Mouse (Mus musculus): ENCODE measurements around the gene Rexo1.
A peak's percentile ranks its signal among the peaks of the same experiment; 100 is the strongest.
"Not testable (repeated sequence)": the region's sequence is repeated elsewhere in the genome, so short reads cannot be mapped to it uniquely, and the experiment has no call there.

Rexo1 gene

DNA sequence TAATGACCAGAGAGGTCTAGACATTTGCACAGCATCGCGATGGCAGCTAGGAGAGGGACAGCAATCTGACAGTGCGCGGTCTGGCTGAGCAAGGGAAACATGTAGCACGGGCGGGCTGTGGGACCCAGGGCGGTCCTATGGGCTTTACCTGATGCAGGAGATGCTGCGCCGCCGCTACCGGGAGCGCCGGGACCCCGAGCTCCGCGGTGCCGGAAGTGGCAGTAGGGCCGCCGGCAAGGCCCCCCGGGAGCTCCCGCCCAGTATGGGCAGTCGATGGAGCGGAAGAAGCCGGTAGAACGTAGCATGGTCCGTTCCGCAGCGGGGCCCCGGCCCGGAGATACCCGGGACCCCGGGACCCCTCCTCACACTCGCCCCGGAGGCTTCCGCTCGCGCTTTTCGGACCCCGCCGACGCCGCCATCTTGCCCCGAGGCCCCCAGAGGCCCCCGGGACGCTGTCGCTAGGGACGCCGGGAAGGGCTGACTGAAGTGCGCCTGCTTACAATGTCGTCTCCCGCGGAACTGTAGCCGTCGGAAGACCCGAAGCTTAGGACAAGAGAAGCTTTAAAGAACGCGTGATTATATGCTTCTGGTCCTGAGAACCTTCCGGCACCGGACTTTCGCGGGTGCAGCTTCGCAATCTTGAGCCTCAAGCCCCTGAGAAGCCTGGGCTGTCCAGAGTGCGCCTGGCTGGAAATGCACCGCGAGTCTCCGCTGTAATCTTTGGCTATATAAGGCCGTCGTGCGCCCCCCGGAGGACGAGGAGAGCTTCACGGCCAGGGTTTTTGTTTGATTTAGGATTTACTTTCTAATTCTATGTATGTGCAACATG lies at the start of gene Rexo1:
Gene Rexo1, minus strand, starts transcription at position 445 of the 829 bp plus-strand sequence.
- peak; percentile 95 to 96 for DNase-seq

DNA sequence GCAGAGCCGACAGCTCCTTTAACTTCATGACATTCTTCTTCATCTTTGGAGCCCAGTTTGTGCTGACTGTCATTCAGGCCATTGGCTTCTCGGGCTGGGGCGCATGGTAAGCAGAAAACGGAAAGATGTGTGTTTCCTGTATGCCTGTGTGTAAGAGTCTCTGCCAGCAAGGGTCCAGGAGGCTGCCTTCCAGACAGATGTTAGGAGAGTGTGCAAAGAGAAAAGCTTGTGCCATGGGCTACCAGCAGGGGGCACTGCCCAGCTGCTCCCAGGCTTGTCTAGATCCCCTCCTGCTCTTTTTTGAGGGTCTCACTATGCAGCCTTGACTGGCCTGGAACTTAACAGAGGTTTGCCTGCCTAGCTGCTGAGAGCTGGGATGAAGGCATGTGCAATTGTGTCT lies 49.7 kb upstream of the Rexo1 start:
- peak; percentile 60 to 69 for DNase-seq

DNA sequence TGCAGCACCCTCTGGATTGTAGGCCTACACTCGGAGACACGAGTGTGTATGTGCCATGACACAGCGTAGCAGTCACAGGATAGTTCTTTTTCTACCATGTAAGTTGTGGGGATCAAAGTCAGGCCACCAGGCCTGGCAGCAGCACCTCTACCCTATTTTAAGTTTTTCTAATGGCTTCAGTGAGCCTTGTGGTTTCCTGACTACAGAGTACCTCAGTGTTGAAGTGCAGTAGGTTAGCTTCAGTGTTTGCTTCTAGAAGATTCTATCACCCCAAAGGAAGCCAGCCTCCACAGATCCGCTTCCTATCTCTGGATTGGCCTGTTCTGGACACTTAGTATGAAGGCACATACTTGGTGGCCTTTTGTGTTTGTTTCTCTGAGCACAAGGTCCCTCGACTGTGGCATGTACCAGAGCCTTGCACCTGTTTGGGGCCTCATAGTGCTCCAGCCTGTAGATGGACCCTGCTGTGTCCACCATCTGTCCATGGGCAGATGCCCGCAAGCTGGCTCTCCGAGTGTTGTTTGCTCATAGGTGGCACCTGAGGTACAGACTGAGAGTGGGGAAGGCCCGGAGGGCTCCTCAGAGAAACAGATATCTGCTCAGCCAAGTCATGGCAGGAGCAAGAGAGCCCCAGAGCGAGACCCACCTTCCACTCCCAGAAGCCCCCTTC lies 48.9 kb upstream of the Rexo1 start:
- peak; percentile 90 to 91 for DNase-seq

DNA sequence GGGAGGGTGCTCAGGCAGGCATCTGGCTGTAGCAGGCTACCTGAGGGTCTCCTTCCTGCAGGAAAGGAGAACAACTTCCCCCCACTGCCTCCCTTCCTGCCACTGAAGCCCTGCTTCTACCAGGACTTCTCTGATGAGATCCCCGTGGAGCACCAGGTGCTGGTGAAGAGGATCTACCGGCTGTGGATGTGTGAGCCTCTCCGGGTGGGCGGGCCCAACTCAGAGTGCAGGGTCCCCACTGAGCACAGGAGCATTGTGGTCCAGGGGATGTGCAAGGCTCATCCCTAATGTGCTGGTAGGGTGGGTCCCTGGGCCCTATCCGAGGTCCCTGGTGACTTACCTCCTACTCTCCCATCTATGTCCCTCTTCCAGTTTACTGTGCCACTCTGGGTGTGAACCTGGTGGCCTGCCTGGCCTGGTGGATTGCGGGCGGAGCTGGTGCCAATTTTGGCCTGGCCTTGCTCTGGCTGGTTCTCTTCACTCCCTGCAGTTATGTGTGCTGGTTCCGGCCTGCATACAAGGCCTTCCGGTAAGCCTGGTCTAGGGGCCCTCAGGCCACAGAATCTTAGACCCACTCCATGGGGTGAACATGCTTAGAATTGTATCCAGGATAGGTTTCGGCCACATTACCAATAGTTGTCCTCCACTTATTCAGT lies 48.0 kb upstream of the Rexo1 start:
- peak in 1 of 2 experiments; percentile 43 for DNase-seq

DNA sequence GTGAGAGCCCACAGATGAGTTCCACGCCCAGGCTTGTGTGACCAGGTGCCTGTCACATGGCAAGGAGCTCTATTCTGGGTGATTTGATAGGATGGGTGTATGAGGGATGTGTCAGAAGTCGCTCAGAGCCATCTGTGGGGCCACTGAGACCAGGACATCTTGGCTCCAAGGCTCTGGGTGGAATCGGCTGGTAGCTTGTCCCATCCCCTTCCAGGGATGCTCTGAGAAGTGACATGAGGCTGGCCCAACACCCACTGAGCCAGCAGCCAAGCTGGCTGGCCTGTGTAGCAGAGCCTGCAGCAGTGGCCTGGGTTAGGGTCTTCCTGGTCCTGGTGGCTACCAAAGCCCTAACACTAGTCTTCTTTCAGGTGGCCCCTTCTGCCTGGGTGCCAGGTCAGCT lies 47.1 kb upstream of the Rexo1 start:
- DNase-seq: peak in 1 of 2 experiments; percentile 17

DNA sequence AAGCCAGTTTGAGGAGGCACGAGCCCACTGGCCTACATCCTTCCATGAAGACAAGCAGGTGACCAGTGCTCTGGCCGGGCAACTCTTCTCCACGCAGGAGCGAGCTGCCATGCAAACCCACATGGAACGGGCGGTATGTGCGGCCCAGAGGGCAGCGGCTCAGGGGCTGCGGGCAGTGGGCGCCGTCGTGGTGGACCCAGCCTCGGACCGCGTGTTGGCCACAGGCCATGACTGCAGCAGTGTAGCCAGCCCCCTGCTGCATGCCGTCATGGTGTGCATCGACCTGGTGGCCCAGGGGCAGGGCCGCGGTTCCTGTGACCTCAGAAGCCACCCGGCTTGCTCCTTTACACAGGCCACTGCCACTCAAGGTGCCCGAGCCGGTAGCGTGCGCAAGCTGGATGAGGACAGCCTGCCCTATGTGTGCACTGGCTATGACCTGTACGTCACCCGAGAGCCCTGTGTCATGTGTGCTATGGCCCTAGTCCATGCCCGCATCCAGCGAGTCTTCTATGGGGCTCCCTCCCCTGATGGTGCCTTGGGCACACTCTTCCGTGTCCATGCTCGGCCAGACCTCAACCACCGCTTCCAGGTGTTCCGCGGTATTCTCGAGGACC lies 45.5 kb upstream of the Rexo1 start:
- DNase-seq: peak in 1 of 2 experiments; percentile 12

DNA sequence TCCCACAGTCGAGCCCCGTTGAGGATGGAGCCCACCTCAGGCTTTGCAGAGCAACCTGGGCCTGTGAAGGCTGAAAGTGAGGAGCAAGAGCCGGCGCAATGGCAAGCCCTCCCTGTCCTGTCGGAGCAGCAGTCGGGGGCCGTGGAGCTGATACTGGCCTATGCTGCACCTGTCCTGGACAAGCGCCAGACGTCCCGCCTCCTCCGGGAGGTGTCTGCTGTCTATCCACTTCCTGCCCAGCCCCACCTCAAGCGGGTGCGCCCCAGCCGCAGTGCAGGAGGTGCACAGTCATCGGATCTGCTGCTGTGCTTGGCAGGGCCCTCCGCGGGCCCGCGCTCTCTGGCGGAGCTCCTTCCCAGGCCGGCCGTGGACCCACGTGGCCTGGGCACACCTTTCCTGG lies 44.9 kb upstream of the Rexo1 start:
- DNase-seq: peak; percentile 26 to 60

DNA sequence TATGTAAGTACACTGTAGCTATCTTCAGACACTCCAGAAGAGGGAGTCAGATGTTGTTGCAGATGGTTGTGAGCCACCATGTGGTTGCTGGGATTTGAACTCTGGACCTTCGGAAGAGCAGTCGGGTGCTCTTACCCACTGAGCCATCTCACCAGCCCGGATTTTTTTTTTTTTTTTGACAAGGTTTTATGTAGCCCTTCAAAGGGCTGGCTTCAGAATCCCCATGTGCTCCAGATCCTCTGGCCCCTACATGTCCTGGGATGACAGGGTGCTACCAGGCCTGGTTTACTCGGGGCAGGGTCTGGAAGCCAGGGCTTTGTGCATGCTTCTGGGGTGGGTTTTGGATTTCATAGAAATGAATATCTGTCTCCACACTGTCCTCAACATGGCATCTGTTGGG lies 44.4 kb upstream of the Rexo1 start, which contains the start of gene Gm49322:
Gene Gm49322, plus strand, starts transcription at position 301 of the 400 bp plus-strand sequence.
- DNase-seq: not testable (repeated sequence)

DNA sequence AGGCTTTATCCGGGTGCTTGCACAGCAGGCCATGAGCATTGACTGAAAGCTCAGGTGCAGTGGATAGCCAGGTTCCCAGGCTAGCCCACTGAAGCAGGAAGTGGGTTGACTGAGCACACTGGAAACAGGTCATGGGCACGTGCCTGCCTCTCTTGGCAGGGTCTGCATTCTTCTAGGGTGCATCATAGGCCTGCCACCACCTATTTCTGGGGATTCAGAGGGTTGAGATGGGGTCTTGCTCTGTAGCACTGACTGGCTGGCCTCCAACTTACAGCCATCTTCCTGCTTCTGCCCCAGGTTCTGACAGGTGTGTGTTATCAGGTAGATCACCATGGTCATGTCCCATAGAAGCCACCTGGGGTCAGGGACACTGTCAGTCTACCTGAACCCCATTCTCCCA lies 43.6 kb upstream of the Rexo1 start:
- DNase-seq: no peak

DNA sequence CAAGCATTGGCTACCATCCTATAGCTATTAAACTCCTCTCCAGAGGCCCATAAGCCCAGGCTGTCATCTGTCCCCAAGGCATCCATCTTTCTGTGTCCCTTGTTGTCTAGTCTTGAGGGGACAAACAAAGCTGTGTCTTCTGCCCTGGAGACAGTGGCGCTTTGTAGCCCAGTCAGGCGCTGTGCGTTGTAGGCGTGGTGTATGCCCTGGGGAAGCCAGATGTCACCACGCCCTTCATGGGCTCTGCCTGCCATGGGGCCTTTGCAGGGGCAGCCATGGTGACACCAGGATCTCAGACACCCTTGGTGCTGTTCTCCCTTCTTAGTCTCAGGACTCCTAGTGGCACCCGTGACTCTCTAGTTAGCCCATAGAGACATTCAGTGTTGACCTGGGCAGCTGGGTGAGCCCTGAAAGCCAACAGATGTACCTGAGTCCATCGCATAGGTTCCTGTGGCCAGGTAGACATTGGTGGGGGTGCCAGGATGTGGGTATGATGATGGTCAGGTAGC lies 42.7 kb upstream of the Rexo1 start:
- DNase-seq: peak in 1 of 2 experiments; percentile 14

DNA sequence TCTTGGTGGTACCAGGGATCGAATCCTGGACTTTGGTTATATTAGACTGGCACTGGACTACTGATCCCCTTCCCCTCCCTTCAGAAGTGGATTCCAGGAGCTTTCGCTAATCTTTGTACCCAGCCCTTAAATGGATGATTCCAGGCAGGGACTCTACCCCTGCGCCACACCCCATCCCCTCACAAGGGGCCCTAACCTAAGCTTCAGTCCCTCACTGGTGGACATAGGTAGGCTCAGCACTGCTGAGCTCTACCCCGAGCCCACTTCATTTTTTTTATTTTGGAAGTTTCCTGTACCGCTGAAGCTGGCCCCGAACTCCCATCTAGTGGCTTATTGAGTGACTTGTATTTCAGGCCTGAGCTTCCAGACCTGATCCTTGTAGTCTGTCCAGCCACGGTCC lies 42.0 kb upstream of the Rexo1 start:
- no peak for DNase-seq

DNA sequence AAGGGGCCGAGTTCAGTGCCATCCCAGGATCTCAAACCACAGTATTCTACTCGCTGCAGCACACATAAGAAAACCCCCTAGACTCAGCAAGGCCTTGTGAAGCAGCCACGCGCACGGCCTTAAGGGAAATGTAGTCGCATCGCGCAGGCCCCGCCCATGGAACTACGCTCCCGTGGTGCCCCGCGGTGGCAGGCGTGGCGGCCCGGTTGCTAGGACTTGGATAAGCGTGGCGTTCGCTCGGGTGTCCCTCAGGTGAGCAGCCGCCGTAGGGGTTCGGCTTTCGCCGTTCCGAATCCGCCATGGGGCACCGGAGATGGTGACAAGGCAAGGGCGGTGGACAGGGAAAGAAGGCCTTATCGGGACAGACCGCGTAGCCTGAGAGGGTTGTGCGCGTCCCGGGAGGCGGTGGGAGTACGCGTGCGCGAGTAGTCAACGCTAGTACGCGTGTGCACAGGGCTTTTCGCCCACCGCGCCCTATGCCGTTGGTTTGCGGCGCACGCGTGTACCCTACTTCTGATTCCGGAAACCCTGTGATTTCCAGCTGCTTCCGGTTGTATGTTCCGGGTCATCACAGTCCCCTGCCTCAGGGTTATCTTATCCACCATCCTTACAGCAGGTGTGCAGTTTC lies 41.5 kb upstream of the Rexo1 start, which contains the start of the genes Scamp4 and Adat3:
Gene Scamp4, plus strand, starts transcription at position 175 of the 628 bp plus-strand sequence.
Gene Adat3, plus strand, starts transcription at position 183 of the 628 bp plus-strand sequence.
- peak; percentile 97 to 98 for DNase-seq

DNA sequence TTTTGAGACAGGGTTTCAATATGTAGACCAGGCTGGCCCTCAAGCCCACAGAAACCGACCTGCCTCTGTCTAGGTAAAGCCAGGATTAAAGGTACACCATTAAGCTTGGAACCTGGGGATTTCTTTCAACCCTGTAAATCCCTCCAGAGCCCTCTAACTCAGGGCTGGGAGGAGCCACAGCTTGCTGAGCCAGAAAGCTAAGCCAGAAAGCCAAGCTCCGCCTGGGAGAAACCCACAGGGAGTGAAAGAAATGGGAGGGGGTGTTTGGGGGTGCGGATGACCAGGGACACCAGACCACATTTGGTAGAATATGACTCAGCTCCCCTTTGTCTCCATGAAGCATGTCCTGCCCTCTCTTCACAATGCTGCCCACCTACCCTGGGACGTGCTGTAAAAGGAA lies 35.0 kb upstream of the Rexo1 start:
- no peak for DNase-seq

DNA sequence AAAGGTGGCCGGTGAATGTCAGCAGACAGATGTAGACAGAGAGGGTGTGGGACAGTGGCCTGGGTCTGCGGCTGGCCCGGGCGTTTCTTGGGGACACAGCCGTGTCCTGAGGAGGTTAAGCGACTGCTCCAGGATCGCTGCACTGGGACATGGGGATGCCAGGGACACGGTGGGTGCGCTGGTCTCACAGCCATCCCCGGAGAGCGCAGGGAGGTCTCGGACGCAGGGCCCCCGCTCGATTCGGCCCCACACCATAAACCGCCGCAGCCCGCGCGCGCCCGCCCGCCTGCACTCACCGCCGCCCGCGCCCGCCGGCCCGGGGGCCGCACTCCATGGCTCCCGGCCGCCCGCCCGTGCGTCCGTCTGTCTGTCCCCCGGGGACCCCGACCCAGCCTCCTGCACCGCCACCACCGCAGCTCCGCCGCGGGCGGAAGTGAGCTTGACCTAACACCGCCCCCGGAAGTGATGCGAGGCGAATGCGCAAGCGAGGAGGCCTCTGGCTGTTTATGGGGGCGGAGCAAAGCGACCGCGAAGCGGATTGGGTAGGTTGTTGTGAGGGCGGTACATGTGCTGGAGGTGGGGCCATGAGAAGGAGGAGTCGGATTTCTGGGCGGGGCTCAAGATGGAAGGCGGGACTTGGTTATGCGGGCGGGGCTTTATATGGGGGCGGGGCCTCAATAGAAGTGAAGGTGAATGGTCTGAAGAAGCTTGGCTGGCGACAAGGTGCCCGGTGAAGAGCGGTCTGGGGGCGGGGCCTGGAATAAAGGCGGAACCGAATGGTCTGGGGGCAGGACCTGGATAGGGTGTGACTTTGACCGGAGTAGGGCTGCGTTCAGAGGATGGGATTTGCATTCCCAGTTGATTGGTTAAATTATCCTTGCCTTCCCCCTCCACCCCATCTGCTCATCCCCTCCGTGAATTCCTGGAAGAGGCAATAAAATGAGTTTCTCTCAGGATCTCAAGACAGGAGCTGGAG lies 28.8 kb upstream of the Rexo1 start, which contains the start of gene Abhd17a:
Gene Abhd17a, minus strand, starts transcription at position 463 of the 976 bp plus-strand sequence.
- DNase-seq: peak; percentile 93 to 97

DNA sequence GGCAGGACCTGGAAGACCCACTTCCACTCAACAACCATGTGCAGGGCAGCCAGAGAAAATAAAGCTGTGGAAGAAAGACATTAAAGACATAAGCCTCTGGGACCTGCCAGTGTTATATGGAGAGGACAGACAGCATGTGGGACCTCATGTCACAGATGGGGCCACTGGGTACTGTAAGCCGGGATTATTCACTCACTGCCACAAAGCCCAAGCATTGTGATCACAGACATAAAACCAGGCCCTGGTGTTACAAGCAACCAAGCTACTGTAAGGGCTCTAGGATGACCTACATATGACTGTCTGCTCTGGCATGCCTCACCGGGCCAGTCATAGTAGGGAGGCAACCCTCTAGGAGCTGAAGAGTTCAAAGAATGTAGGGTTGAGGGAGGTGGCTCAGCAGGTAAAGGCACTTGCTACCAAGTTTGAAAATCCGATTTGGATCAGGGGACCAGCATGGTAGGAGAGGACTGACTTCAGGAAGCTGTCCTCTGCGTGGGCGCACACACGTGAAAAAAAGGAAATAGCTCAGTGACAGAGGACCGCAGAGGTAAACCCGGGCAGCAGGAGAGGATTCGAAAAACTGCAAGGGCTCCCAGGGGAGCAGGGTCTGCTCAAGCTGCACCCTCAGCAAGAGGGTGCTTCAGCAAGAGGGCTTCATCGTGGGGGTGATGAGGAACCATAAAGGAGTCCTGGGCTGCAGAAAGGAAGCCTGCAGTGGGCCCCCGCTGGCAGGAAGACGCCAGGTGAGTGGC lies 27.9 kb upstream of the Rexo1 start:
- peak; percentile 20 to 35 for DNase-seq

DNA sequence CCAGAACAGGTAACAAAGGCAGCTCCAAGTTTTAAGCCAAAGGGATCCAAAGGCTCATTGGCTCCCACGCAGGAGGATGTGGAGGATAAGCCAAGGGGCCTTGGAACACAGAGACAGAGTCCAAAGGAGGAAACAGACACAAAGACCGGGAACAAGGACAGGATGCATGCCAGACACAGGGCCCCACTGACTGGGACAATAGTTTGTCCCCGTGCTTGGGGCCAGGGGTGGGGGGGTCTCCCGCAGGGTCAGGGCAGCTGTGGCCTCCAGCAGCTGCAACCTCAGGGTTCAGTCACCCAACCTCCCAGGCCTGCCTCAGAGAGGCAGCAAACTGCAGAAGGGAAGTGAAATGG lies 25.9 kb upstream of the Rexo1 start:
- peak in 1 of 2 experiments; percentile 26 for DNase-seq

DNA sequence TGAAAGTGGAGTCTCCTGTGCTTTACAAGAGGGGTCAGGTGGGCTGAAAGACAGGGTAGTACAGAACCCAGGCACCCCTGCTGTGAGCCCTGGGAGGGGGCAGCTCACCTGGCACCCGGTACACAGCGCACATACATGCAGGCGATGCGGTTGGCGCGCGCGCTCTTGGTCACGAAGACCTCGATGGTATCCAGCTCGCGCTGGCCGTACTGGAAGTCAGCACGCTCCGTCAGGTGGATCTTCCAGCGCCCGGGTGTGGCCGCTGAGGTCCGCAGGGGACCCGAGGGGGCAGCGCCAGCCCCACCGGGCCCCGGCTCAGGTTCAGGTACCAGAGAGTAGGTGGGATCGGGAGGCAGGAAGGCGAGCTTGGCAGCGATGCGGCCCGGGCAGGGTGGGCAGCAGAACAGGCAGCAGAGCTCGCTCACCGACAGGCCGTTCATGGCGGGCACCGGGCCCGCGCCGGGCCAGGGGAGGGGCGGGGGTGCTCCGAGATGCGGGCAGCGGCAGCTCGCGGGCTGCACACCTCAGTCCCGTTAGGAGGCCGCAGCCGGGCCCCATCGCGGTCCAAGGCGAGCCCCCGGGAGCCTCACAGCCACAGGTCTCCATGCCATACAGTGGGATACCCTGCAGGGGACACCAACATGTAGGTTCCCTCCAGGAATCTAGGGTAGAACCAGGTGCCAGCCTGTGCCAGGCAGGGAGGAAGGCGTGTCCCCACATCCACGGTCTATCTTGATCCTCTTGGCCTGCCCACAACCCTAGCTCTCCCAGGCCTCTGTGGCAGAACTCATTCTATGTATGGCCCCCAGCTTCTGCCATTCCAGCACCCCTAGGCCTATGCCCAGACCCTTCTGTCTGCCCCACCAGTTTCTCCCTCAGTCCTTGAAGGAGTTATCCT lies 25.3 kb upstream of the Rexo1 start:
- DNase-seq: peak in 1 of 2 experiments; percentile 51

DNA sequence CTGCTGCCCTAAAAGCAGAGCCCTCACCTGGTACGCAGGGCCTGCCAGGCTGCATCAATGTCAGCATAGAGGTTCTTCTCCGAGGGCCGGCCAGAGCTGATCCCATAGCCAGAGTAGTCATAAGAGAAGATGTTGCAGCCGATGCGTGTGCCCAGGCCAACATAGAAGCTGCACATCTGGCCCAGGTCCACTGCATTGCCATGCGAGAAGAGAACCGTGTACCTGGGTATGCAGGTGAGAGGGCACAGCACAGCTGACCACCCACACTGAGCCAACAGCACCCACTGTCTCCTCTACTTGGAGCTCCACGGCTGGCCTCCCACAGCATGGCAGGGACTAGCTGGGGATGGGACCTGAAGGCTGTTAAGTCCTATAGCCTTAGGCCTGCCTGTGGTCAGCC lies 24.2 kb upstream of the Rexo1 start:
- DNase-seq: peak in 1 of 2 experiments; percentile 18
